Mouse (Mus musculus) heart, embryonic 14.5 days (tissue): ENCODE measurements around the gene Gprc5b. TPM values are rescaled to one million over a fixed set of nuclear protein-coding genes. Genes with fewer than 3 reads are reported as not detected.
A peak's percentile ranks its signal among the peaks of the same experiment; 100 is the strongest.

Experiments
- ATAC-seq: fragments of 200-750 bp; cut with Nextera tagmentation; 2 replicates; pipeline ENCODE4 v1.8.0; 2017; ENCODE audit warnings: low read depth, moderate TSS enrichment; ENCODE audit not compliant: insufficient number of reproducible peaks, insufficient read depth, low FRiP score
- H3K27ac ChIP-seq, 2 experiments: fragments of 200-500 bp in 1 of 2; fragments of 300-500 bp in 1 of 2; sonication (generic) in 1 of 2; replicated peaks in 1 of 2; 2 replicates each; pipeline ENCODE4 v1.5.1; 2012 to 2014; ENCODE audit warnings: low read depth in 2 of 2, low read length in 2 of 2, control low read depth in 1 of 2, mild to moderate bottlenecking in 1 of 2, mixed read lengths in 1 of 2; ENCODE audit not compliant: control insufficient read depth in 1 of 2, insufficient read depth in 1 of 2
- H3K27me3 ChIP-seq: fragments of 300-500 bp; sonication (generic); 2 replicates; pipeline ENCODE4 v1.6.1; 2014; ENCODE audit warnings: mild to moderate bottlenecking, low read length, control low read depth; ENCODE audit not compliant: control insufficient read depth, insufficient read depth
- H3K36me3 ChIP-seq: fragments of 300-500 bp; sonication (generic); 2 replicates; pipeline ENCODE4 v1.6.1; 2014; ENCODE audit warnings: mild to moderate bottlenecking, control low read depth, low read length, mixed read lengths; ENCODE audit not compliant: control insufficient read depth, insufficient read depth
- H3K4me1 ChIP-seq, 2 experiments: fragments of 200-500 bp in 1 of 2; fragments of 300-500 bp in 1 of 2; sonication (generic) in 1 of 2; 2 replicates each; pipeline ENCODE4 v1.6.1; 2012 to 2014; ENCODE audit warnings: low read length in 2 of 2, control low read depth in 1 of 2, mixed read lengths in 1 of 2; ENCODE audit not compliant: control insufficient read depth in 2 of 2, insufficient read depth in 2 of 2
- H3K4me2 ChIP-seq: fragments of 300-500 bp; sonication (generic); 2 replicates; pipeline ENCODE4 v1.6.1; 2014; ENCODE audit warnings: mild to moderate bottlenecking, low read length
- H3K4me3 ChIP-seq, 2 experiments: fragments of 200-500 bp in 1 of 2; fragments of 300-500 bp in 1 of 2; sonication (generic) in 1 of 2; 2 replicates each; pipeline ENCODE4 v1.5.1; 2012 to 2014; ENCODE audit warnings: low read length in 2 of 2, mild to moderate bottlenecking in 2 of 2, control low read depth in 1 of 2, low read depth in 1 of 2, moderate library complexity in 1 of 2; ENCODE audit not compliant: control insufficient read depth in 1 of 2, insufficient read depth in 1 of 2
- H3K9ac ChIP-seq: fragments of 300-500 bp; sonication (generic); 2 replicates; pipeline ENCODE4 v1.6.1; 2014; ENCODE audit warnings: mild to moderate bottlenecking, low read length
- H3K9me3 ChIP-seq: fragments of 300-500 bp; sonication (generic); 2 replicates; pipeline ENCODE4 v1.6.1; 2016; ENCODE audit warnings: low read length, control low read depth; ENCODE audit not compliant: control insufficient read depth
- WGBS: fragments of 180-500 bp; shearing (Covaris S2); extraction: QIAGEN DNeasy Blood & Tissue Kit; methylation state at CpG from one replicate; pipeline ENCODE4 v1.1.7; 2014; 5-methylcytosine and 5-hydroxymethylcytosine counted together
- polyA plus RNA-seq: library from polyadenylated mRNA; unstranded; fragments of >200 nt; fragmentation: Nextera tagmentation; extraction: Ambion mirVana; gene quantifications from 2 replicates; pipeline ENCODE4 v1.2.1, GENCODE M21; 2014

Gene Gprc5b
- polyA plus RNA-seq, 1 experiment from 2014 or later = 9.0 TPM

DNA sequence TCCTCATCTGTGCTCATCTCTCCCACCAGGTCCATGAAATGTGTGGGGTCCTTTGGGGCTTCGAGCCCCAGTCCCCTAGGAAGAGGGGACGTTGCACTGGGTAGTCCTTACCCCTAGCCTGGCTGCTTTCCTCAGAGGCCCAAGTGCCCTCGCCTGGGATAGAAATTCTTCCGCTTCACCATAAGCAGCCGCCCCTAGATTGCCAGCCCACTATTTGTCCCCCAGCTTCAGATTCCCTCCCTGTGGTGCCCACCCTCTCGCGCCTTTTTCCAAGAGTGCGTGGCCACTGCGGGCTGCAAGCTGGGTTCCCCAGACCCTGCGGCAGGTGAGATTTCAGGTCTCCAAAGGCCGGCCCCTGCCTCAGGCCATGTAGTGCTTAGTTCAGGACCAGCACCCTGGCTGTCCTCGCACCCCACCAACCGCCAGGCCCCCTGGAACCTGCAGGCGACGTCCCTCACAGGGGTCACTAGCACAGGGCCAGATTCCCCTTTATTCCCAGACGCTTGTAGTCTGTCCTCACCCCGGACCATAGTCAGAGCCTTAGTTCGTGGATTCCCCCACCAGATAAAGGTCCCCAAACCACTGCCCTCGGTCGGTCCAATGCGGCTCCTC is 674 bp downstream of the Gprc5b start:
- peaks cover 20 to 33% of the 10 kb centered on the region in 2 experiments; a peak in 3 of 4 replicates for H3K4me1 ChIP-seq
- under 1% methylated on average over 21 of the region's 21 CpGs for WGBS
- ATAC-seq = peak; percentile 8; the same call in 1 of the 2 replicates
- H3K4me2 ChIP-seq = peak overlapping the region; percentile 93
- H3K9me3 ChIP-seq = no peaks in the 10 kb centered on the region
- H3K27me3 ChIP-seq = no peaks in the 10 kb centered on the region
- H3K9ac ChIP-seq = peak overlapping the region; percentile 78
- H3K27ac ChIP-seq = no peak overlapping the region
- no peaks in the 10 kb centered on the region for H3K36me3 ChIP-seq
- peak overlapping the region; percentile 56 to 61 for H3K4me3 ChIP-seq

- peak overlapping the region; percentile 56 to 61 for H3K4me3 ChIP-seq
- no peaks in the 10 kb centered on the region for H3K36me3 ChIP-seq
- 3% methylated on average over 26 of the region's 26 CpGs for WGBS
- H3K4me1 ChIP-seq = peaks cover 20 to 33% of the 10 kb centered on the region in 2 experiments; a peak in 3 of 4 replicates
- ATAC-seq = no peak
- H3K27me3 ChIP-seq = no peaks in the 10 kb centered on the region
- H3K9me3 ChIP-seq = no peaks in the 10 kb centered on the region
- peak overlapping the region; percentile 93 for H3K4me2 ChIP-seq
- no peak overlapping the region for H3K27ac ChIP-seq
- H3K9ac ChIP-seq = peak overlapping the region; percentile 78
Measured at GRCm38 (mm10) chr7:118993597-118994230, 1.3 kb downstream of the Gprc5b start.

GRCm38 (mm10) chr7:118992623-118993405 is 2.2 kb downstream of the Gprc5b start:
- Histone ChIP-seq H3K4me1 (peaks cover 20 to 33% of the 10 kb centered on the region in 2 experiments; a peak in 3 of 4 replicates), H3K27ac (no peak overlapping the region), H3K27me3 (no peaks in the 10 kb centered on the region), H3K9ac (no peak overlapping the region; the same call in 1 of the 2 replicates), H3K36me3 (no peaks in the 10 kb centered on the region), H3K4me2 (peak overlapping the region; percentile 93), H3K4me3 (peak overlapping the region in 1 of 2 experiments; percentile 56; a peak in 2 of 4 replicates), H3K9me3 (no peaks in the 10 kb centered on the region)
- 49% methylated on average over 13 of the region's 13 CpGs for WGBS
- ATAC-seq = no peak

GRCm38 (mm10) chr7:118992080-118992560 is 2.9 kb downstream of the Gprc5b start:
- Histone ChIP-seq H3K9ac (no peak overlapping the region), H3K4me2 (peak overlapping the region; percentile 93; the same call in 1 of the 2 replicates), H3K9me3 (no peaks in the 10 kb centered on the region), H3K4me1 (peaks cover 20 to 33% of the 10 kb centered on the region in 2 experiments; a peak in 3 of 4 replicates), H3K36me3 (no peaks in the 10 kb centered on the region), H3K4me3 (no peak overlapping the region), H3K27ac (no peak overlapping the region), H3K27me3 (no peaks in the 10 kb centered on the region)
- WGBS = 55% methylated on average over 6 of the region's 6 CpGs
- no peak for ATAC-seq

- Histone ChIP-seq H3K9me3 (no peaks in the 10 kb centered on the region), H3K27me3 (no peaks in the 10 kb centered on the region), H3K36me3 (no peaks in the 10 kb centered on the region), H3K4me3 (no peak overlapping the region), H3K4me1 (peaks cover 20 to 33% of the 10 kb centered on the region in 2 experiments; a peak in 3 of 4 replicates), H3K27ac (no peak overlapping the region), H3K9ac (no peak overlapping the region), H3K4me2 (no peak overlapping the region)
- 70% methylated on average over 4 of the region's 4 CpGs for WGBS
- no peak for ATAC-seq
Measured at GRCm38 (mm10) chr7:118991341-118991884, 3.6 kb downstream of the Gprc5b start.

DNA sequence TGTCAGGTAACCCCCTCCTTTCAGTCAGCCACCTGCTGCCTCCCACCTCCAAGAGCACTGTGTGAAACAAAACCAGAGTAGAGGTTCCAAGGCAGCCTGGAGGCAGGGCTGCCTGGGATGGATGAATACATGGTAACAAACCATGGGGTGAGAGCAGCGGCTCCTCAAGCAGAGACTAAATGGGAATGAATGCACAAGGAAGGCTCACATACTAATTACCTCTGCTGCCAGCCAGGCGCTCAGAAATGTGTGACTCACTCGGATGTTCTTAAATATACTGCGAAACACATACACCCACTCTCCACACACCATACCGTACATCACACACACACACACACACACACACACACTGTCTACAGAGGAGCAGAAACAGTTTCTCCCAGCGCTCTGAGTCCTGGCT is 4.7 kb downstream of the Gprc5b start:
- Histone ChIP-seq H3K36me3 (no peaks in the 10 kb centered on the region), H3K9ac (no peak overlapping the region), H3K27me3 (no peaks in the 10 kb centered on the region), H3K9me3 (no peaks in the 10 kb centered on the region), H3K4me1 (peaks cover 17 to 26% of the 10 kb centered on the region in 2 experiments; a peak in 3 of 4 replicates), H3K4me3 (no peak overlapping the region), H3K4me2 (no peak overlapping the region), H3K27ac (no peak overlapping the region)
- WGBS = 79% methylated on average over 6 of the region's 6 CpGs
- no peak for ATAC-seq

DNA sequence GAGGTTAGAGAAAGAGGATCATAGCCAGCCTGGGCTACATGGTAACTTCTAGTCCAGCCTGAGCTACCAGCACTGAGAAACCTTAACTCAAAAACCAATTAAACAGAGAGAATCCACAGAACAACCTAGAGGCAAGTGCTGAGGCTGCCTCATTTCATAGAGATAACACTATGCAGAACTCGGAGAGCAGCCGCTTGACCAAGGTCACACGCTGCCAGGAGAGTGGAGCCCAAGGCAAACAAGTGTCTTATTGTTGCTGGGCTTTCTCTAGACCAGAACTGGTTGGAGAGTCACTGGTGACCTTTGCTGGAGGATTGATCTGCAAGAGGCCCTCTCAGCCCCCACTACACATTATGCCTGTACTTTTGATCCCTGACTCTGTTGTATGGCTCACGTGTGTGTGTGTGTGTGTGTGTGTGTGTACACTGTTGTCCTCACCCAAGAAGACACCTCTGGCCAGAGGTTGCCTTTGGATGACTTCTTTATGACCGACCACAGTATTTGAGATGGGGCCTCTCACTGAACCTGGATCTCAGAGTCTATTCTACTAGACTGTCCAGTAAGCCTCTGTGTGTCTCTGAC is 5.6 kb downstream of the Gprc5b start:
- Histone ChIP-seq H3K4me1 (peaks cover 13 to 23% of the 10 kb centered on the region in 2 experiments; a peak in 3 of 4 replicates), H3K4me3 (no peak overlapping the region), H3K36me3 (peaks cover under 1% of the 10 kb centered on the region; the same call in 1 of the 2 replicates), H3K27me3 (no peaks in the 10 kb centered on the region), H3K4me2 (no peak overlapping the region), H3K9ac (no peak overlapping the region), H3K27ac (no peak overlapping the region), H3K9me3 (no peaks in the 10 kb centered on the region)
- ATAC-seq = no peak
- WGBS = 42% methylated on average over 5 of the region's 5 CpGs
